Mouse (Mus musculus) spleen, adult 10 weeks (tissue): ENCODE results near the gene Ncapg. TPM values are rescaled to one million over a fixed set of nuclear protein-coding genes. Genes with fewer than 3 reads are reported as not detected.

ENCODE experiments used
- polyA plus RNA-seq: library from polyadenylated mRNA; stranded (reverse); fragments of 350-450 nt; fragmentation: Illumina TruSeq; extraction: RNeasy Lipid Tissue Mini Kit (QIAGEN cat#74804); gene quantifications from one replicate; pipeline ENCODE4 v1.2.3, GENCODE M21; 2015; ENCODE audit warnings: low replicate concordance; ENCODE audit not compliant: insufficient read depth

Ncapg gene
- polyA plus RNA-seq, result 13.6 TPM

DNA sequence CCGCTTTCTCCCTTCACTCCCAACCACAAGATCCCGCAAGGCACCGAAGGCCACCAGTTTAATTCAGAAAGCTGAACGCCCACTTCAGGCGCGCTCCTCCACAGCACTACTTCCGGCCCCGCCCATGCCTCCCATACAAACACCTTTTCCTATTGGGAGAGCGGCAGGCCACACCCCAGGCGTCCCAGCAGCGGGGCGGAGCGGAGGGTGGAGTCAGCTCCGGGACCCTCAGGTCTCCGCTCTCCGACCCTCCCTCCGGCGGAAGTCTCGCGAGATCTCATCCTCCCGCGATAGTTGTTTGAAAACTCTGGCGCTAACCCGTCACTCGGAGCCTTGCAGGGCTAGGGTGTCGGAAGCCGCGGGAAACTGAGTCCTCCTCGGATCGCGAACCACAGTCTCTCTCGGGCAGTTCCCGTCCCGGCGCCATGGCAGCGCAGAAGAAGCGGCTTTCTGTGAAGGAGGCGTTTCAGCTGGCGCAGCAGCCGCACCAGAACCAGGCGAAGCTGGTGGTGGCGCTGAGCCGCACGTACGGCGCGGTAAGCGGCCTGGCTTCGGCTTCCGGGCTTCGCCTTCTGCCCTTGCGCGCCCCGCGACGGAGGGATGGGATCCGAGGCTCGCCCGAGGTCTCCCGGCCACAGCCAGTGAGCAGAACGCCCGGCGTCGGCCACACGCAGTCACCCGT is at the start of gene Ncapg:
Gene Ncapg, plus strand, starts transcription at position 322 of the 682 bp plus-strand sequence.

GRCm38 (mm10) chr5:45638806-45639714 is 30.7 kb upstream of the Ncapg start, which contains the start of gene Fam184b:
TSS of gene Fam184b (minus strand) at chr5:45639614.

Other genes with a start within 250 kb of the Ncapg start
- gene Qdpr, start 219.7 kb upstream of the Ncapg start, polyA plus RNA-seq, result 91.1 TPM
- gene Clrn2, start 216.2 kb upstream of the Ncapg start, polyA plus RNA-seq, result not detected
- 46.4 TPM for gene Lap3, start 176.5 kb upstream of the Ncapg start, polyA plus RNA-seq
- 74.0 TPM for gene Med28, start 149.7 kb upstream of the Ncapg start, polyA plus RNA-seq
- 0.17 TPM for gene Fam184b, start 30.3 kb upstream of the Ncapg start, polyA plus RNA-seq
- gene Lcorl, start 187.7 kb downstream of the Ncapg start, polyA plus RNA-seq, result 14.5 TPM